Mouse (Mus musculus): Measurements from ENCODE around the gene Tm9sf2. TPM values are rescaled to one million over a fixed set of nuclear protein-coding genes. Genes with fewer than 3 reads are reported as not detected.
"Not testable (repeated sequence)": the region's sequence is repeated elsewhere in the genome, so short reads cannot be mapped to it uniquely, and the experiment has no call there.

Gene Tm9sf2
- total RNA-seq (2021): 10 to 100 TPM; 64.4 to 65.5 TPM
- long read RNA-seq, experiment 1, transcript Tm9sf2-201 (17 exons, 3,107 nt): major isoform, 179 of 196 reads
- long read RNA-seq, experiment 1, partial matches to known transcripts: 8 of 196 reads
- long read RNA-seq, experiment 1, other reads (novel, unspliced or antisense): 9 of 196 reads
- long read RNA-seq, experiment 2, transcript Tm9sf2-201 (17 exons, 3,107 nt): major isoform, 147 of 160 reads
- long read RNA-seq, experiment 2, partial matches to known transcripts: 5 of 160 reads
- long read RNA-seq, experiment 2, other reads (novel, unspliced or antisense): 8 of 160 reads

DNA sequence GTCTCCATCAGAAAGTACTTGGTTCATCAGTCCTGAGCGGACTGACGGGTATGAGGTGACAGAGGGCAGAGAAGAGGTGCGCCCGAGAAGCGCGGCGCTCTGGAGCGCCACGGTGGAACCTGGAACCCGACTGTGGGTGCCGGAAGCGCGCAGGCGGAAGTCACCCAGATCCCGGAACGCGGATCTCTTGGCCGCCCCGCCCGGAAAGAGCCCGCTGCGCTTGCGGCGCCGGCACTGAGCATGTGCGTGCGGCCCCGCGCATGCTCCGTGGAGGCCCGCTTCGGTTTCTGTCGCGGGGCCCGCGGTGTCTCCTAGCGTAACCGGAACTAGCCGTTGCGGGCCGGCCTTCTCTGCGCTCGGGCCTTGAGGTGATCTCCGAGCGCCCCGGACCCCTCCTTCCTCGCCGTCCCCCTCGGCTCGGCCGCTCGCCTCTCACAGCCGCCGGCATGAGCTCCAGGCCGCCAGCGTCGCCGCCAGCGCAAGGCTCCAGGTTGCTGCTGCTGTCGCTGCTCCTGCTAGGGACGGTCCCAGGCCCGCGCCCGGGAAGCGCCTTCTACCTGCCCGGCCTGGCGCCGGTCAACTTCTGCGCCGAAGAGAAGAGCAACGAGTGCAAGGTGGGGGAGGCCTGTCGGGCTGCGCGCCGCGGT lies at the start of gene Tm9sf2:
TSS of gene Tm9sf2 (plus strand) at position 217 of the 647 bp plus-strand sequence.
- DNase-seq (ENCODE audit: low spot score): peak; percentile 93

DNA sequence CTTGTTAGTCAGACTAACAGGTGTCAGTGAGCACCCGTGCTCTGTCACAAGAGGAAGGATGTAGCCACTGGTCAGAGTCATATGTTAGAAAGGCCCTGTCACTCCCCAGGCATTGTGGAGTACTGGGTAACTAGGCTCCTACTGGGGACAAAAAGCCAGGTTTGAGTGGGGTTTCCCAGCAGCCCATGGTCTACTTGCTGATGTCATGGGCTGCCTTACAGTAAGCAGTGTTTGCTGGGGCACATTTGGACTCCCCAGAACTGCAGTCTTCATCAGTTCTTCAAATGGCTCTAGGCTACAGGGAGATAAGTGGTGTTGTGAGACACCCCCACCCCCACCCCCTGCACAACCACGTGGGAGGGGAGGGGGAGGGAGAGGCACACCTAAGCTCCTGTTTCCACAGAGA lies 48.9 kb upstream of the Tm9sf2 start:
- no peak for DNase-seq (ENCODE audit: low spot score)

DNA sequence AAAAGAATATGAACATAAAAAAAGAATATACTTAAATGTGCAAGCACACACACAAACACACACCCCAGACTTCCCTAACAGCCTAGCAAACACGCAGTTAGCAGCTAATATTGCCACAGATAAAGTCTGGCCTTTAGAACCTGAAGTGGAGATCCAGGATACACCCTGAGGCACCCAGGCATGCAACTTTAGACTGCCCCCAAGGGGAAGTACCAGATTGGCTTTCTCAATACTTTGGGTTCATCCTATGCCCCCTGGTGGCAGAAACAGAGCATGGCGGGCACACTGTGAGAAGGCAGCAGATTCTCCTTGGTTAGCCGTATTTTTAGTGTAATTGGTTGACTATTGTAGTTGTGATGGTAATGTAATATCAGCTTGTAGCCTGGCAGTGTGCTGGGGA lies 46.2 kb upstream of the Tm9sf2 start:
- peak; percentile 84 for DNase-seq (ENCODE audit: low spot score)

DNA sequence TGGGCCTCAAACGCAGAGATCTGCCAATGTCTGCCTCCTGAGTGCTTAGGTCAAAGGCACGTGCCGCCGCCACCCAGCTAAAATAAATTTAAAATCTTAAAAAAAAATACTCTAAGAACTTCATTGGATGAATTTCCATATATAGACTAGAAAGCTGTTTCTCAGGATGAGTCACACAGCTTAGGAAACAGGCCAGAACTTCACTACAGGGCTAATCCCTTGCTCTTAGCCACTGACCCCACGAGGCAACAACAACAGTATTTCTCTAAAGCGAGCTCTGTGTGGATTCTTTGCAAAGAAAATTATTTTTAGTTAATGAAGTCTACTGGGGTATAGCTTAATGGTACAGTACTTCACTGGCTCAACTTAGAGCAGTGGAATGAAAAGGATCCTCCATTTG lies 45.5 kb upstream of the Tm9sf2 start:
- no peak for DNase-seq (ENCODE audit: low spot score)

DNA sequence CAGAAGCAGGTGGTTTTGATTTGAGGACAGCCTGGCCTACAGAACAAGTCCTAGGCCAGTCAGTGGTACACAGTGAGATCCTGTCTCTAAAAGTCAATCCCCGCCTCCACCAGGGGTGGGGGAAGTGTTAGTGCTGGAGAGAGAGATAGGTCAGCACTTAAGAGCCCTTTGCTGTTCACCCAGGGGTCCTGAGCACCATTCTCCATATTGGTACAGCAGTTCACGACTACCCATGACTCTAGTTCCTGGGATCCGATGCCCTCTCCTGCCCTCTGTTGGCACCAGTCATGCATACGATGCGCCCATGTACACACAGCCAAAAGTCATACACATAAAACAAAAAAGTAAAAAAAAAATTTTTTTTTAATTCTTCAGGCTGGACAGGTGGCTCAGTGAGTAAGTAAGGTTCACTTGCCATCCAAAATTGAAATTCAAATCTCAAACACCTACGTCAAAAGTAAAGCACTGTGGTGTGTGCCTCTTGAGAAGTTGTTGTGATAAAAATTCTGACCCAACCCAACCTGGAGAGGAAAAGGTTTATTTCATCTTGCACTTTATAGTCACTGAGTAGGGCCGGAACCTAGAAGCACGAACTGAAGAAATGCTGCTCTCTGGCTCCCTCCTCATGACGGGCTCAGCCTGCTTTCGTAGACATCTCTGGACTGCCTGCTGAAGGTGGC lies 44.3 kb upstream of the Tm9sf2 start:
- DNase-seq (ENCODE audit: low spot score): no peak

DNA sequence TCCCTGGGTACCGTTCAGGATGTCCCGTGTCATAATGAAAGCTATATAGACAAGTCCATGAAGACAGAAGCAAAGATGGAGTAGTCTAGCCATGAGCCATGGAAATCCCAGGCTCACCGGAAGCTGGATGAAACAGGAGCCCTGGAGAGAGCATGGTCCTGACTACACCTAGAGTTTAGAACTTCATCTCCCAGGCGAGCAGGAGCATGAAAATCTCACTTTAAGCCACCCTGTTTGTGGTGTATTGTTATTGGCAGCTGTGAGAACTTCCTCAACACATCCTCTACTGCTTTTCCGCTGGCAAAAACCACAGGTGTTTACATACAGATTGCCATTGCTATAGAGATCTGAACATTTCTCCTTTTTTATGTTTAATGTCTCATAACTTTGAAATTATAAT lies 43.2 kb upstream of the Tm9sf2 start:
- DNase-seq (ENCODE audit: low spot score): no peak

DNA sequence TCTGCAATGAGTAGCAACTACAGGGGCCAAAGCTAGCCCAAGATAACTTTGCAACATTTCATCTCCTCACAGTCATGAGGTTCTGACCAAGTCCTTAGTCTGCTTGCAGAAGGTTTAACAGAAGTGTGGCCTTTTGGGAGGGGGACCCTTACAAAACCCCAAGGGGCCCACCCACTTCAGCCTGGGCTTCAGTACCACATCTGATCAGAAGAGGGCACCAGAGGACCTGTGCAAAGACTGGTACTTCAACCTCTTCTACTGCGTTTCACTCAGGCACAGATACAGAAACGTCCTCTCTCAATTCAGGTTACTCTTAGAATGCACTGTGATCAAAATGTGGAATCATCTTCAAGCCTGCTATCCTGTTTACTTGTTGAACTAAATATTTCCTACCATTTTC lies 42.3 kb upstream of the Tm9sf2 start:
- DNase-seq (ENCODE audit: low spot score): peak; percentile 55

DNA sequence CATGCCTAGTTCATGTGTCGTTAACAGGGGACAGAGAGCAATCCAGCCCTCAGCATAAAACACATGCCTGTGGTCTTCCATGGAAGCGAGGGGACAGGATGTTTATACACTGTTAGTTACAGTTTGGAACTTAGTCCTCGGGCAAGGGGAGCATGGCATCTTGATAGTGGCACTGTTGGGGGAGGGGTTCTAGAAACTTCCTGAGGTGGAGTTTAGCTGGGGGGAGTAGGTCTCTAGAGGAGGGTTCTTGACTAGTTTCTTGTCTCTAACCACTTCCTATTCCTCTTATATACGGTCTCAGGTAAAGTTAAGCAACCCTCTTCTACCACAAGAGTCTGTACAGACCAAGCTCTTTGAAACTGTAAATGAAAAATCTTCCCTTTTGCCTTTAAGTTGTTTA lies 40.6 kb upstream of the Tm9sf2 start:
- no peak for DNase-seq (ENCODE audit: low spot score)

DNA sequence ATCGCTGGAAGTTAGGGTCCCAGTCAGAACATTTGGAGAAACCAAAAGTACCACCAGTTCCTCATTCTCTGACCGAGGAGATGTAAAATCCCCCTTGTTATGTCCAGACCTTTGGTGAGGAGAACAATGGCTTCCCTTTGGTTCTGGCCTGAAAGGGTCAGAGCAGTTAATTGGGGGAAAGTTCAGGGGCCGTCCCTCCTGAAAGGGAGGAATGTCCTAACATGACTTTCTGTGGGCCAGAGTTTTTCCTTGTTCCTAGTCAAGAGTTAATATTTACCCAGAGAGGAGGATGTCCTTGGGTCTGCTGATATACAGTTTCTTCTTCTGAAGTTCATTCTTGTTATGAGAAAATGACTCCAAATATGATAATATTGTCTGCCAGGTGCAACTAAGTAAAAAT lies 38.8 kb upstream of the Tm9sf2 start:
- DNase-seq (ENCODE audit: low spot score): not testable (repeated sequence)

DNA sequence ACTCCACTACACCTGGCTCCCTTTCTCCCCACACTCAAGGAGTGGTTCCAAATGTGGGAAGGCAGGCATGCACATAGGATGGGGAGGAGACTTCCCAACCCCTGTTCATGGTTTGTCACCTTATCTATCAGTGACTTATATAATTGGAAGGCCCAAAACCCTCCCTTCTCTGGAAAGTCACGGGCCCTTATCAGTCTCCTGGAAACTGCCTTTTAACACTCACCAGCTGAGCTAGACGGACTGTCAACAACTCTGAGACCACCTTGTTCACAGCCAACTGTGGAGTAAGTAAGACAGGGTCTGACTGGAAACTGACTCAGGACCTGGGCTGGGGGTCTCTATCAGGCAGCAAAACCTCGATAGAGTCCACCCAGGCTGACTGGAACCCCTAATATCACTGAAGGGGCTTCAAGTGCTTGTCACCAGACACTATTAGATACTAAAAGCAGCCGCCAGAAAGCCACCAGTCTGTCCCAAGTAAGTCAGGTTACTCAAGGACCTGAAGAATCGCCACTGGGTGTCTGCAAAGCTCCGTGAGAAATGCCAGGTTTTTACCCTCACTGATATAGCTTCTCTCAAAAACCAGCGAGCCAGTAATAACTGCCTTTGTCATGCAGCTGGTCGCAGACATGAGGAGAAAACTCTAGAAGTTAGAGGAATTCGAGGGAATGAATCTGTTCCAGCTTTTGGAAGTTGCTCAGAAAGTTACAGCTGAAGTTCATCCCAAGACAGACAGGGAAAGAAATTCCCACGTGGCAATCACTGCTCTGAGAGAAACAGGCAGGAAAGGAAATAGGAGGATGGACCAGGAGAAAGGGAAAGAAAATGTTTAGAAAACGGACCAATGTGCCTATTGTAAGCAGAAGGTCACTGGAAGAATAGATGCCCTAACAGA lies 37.8 kb upstream of the Tm9sf2 start:
- DNase-seq (ENCODE audit: low spot score): no peak

DNA sequence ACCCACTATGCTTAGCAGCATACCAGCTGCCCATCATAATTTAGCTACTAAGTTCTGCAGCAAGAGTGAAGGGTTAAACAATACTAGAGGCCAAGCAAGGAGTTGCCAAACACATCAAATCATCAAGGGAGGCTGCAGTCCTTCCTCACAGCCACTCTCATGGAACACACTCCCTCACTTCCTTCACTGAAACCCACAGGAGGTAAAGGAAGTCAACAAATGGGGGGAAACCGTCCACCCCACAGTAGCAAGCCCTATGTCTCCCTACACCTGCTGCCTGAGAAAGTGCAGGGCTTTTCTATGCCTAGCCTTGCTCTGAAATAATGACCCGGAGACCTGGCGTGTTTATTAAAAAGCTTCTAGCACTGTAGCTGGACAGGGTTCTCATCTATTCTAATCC lies 36.9 kb upstream of the Tm9sf2 start:
- no peak for DNase-seq (ENCODE audit: low spot score)

DNA sequence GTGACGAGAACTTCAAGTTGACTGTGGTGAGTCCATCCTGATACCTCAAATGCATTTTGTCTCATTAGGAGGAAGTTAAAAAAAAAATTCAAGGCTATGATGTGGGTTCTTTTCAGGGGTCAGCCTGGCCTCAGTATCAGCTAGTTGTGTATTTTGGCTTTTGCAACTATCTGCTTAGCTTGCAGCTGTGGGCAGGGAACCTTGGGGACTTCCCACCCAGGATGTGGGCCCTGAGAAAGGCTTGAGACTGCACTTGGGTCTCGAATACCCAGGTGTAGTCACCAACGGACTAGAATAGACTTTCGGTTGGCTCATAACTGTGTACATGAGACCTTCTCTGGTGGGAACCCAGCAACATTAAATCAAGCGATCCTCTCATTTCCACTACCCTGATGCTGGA lies 33.4 kb upstream of the Tm9sf2 start:
- no peak for DNase-seq (ENCODE audit: low spot score)

DNA sequence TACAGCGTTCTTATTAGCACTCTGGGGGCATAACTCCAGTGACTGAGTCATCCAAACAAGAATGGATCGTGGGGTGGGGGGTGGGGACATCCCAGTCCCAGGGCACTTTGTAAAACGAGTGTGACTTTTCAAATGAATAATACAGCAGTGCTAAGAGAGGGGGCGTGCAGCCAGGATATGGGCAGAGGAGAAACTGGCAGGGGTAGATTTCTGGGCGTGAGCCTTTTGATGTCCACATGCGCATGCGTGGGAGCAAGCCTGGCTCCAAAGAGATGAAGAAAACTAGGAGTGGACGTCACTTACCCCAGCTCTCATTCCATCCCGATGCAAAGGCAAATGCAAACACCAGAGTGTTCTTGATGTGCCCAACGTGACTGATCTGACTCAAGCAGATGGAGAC lies 32.5 kb upstream of the Tm9sf2 start:
- DNase-seq (ENCODE audit: low spot score): peak; percentile 32

DNA sequence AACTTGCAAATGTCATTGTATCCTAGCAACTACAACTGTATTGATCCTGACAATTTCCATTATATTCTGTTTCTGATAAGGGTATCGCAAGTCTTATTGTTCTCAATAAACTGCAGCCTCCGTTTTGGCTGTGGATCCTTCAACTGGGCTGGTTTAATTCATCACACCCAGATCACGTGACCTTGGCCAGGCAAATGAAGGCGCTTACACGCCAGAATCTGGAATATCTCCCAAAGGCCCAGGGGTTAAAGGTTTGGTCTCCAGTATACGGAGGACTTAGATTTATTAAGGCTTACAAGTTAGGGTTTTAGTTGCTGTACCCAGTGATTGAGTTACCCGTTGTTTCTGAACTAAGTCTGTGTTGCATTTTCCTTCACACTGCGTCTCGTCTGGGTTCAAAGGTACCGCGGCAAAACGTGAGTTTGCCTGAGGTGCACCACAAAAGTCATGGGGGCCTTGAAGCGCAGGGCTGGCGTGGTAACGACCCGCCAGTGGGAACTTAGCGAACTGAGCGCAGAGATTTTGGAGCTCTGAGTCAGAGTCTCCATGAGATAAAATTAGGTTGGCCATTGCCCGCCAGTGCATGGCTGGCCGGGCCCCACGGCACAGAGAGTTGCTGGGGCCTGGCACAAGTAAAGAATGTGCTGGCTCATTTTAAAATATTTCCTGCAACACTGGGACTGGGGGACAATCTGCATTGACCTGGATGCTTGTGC lies 31.2 kb upstream of the Tm9sf2 start:
- DNase-seq (ENCODE audit: low spot score): peak; percentile 54

DNA sequence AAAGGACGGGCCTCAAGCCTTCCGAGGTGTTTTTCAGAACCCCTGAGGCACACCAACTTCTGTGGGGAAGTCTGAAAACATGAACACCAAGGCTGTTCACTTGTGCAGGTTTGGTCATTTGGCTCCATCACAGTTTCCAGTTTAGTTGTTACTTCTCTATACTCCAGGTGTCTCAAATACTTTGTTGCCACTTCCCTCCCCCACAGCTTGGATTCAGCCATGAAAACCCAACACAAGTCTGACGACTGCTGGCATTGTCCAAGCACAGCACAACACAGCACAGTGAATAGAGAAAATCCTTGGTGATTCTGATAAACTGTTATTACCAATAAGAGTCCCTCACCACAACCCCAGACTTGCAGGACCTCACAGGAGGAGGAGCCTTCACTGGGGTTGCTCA lies 29.8 kb upstream of the Tm9sf2 start:
- no peak for DNase-seq (ENCODE audit: low spot score)

DNA sequence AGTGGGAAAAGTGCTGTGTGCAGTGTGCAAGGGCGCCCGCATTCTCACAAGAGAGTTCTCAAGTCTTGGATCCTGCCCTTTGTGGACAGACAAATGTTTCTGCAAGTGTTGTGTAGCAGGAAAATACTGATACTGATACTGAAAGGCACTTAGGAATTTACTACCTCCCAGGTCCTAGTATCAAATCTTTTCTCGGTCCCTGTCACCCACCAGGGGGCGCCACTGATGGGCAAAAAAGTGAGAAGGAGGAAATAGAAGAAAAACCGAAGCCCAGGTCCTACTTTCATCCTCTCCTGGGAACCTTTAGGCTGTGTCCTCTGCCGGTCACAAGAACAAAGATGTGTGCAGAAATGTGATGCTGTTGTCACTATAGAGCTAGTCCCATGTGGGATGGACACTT lies 27.4 kb upstream of the Tm9sf2 start:
- peak; percentile 36 for DNase-seq (ENCODE audit: low spot score)

DNA sequence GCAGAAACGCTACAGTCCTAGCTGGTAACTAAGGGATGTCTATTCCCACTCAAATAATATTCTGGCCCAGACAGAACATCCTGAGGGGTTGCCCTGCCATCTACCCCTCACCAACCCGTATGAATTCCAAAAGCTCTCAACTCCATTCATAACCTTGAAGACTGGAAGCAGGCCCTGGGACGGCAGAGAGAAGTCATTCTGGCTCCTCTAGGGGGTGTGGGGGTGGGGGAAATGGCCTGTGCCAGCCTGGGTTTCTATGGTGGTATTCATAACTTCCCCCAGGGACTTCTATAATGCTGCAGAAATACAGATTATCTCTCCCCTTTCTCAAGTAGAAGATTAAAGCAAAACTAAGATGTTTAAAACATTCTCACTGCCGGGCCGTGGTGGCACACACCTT lies 26.9 kb upstream of the Tm9sf2 start:
- DNase-seq (ENCODE audit: low spot score): no peak

DNA sequence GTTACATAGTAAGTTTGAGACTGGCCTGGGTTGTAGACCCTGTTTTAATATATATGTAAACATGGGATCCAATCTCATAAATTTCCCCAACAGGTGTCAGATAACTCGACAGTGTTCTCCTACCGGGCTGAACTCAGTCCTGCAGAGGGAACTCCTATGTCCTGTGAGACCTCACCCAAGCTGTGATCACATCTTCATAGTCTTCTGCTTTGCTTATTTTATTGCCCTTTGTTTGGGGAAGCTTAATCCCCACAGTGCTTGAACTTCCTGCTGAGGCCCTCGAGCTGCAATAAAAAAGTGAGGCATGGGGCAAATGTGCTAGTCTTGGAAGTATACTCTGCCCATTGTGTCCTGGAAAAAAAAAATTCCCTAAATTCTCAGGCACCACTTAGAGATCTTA lies 25.5 kb upstream of the Tm9sf2 start:
- DNase-seq (ENCODE audit: low spot score): no peak

DNA sequence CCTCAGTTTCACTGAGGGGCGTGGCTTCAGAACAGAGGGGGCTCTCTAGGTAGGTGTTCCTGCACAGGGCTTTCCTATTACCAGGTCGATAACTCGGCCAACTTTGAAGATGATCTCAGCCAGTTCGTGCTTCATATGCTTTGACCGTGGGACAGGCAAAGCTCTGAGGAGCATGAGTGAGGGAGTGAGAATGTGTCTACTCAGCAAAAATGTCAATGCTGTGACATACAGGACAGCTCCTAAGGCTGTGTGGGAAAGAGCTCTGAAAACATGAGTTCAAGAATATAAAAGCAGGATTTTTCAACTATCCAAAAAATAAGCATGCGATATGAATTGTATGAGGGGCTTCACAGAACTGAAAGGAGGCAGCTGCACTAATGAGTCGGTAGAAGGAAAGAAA lies 23.3 kb upstream of the Tm9sf2 start:
- DNase-seq (ENCODE audit: low spot score): no peak

DNA sequence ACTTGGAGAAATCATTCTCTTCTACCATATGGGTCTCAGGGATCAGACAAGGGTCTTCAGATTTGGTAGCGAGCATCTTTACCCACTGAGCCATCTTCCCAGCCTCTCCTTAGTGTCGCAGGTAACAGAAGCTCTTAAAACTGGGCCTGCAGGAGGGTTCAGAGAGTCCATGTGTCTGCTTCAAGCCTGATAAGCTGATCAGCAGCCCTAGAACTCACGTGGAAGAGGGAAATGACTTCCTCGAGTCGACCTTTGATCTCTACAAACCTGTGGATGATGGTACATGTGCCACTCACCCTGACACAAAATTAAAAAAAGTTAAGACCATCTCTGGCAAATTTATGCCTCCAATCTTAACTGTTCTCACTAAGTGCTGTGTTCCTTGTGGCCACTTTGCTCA lies 18.9 kb upstream of the Tm9sf2 start:
- DNase-seq (ENCODE audit: low spot score): no peak

DNA sequence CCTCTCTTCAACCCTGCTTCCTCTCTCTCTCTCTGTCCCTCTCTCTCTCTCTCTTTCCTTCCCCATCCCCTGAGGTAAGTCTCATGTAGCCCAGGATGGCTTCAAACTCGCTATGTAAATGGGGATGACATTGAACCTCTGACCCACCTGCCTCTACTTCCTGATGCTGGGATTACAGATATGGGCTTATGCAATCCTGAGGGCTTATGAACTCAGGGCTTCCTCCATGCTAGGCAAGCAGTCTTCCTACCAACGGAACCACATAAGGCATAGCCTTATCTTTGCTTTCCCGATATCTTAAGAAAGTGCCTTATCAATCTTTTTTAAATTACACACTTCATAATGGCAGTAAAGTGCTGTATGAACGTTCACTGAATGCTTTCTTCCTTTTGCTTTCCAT lies 14.5 kb upstream of the Tm9sf2 start:
- DNase-seq (ENCODE audit: low spot score): no peak

Data from gastrocnemius, adult 18-20 months (tissue).